Mouse (Mus musculus) erythroid progenitor cell, adult 5-6 weeks (primary cell): ENCODE measurements around the gene Grik4. TPM values are rescaled to one million over a fixed set of nuclear protein-coding genes. Genes with fewer than 3 reads are reported as not detected.

Experiments used
- ATAC-seq: replicated peaks from 2 replicates; pipeline ENCODE4 v1.8.0; 2016; ENCODE audit warnings: moderate number of reproducible peaks, mild to moderate bottlenecking, moderate TSS enrichment, inconsistent platforms; ENCODE audit not compliant: poor library complexity, low FRiP score, severe bottlenecking
- total RNA-seq, 2 experiments: library from RNA; stranded (forward) in 1 of 2; stranded (reverse) in 1 of 2; fragments of 150-400 nt in 1 of 2; fragments of 186-747, 209-891 nt in 1 of 2; gene quantifications; 2 replicates each; pipeline versions ENCODE4 v1.2.3 to v1.2.4; 2015 to 2017; ENCODE audit warnings: low replicate concordance in 2 of 2

The Grik4 gene
- total RNA-seq, 2 experiments from 2014 or later, result not detected

DNA sequence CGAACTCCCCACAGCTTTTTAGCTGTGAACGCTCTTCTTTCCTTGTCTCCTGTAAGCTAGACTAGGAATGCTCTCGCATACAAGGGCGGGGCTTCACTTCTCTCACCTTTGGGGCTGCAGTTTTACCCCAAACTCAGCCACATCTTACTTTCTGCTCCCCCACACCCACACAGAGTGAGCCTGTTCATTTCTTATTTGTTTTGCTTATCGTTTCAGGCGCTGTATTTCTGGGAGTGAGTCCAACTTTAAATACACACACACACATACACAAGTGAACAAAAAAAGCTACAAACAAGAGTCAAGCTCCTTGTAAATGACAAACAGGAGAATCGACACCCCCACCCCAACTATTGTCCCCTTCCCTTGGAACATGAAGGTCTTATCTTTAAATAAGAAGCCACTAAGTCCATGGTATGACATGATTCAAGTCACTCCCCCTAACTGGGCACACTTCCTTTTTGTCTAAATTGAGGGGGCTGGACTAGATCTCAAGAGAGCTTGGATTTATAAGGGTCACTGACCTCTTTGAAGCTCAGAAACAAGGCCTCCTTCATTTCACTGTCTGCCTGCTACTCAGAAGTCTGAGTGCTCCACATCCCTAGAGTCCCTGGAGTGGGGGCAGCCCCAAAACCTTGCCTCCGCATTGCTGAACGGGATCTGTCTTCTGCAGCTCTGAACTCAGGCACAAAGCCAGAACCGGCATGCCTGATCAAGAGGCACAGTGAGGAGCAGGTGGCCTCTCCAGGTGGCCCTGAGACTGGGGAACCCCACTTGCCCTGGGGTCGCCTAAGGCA lies 79.1 kb downstream of the Grik4 start:
- no peak for ATAC-seq

DNA sequence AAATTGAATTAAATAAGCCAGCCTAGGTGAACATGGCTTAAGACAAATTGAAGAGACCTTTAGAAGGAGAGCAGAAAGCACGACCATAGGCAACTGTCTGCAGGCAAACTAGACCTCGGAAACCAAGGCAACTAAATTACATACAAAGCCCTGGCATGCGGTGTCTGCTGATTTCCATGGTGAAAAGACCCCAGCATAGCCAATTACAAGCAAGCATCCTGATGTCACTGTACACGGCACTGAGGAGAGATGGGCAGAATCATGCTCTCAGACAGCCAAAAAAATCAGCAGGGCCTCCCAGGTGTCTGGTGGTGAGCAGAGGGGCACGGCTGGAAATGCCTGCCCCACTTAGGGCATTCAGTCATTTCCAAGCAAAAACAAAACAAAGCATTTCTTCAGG lies 80.9 kb downstream of the Grik4 start:
- ATAC-seq, result no peak

DNA sequence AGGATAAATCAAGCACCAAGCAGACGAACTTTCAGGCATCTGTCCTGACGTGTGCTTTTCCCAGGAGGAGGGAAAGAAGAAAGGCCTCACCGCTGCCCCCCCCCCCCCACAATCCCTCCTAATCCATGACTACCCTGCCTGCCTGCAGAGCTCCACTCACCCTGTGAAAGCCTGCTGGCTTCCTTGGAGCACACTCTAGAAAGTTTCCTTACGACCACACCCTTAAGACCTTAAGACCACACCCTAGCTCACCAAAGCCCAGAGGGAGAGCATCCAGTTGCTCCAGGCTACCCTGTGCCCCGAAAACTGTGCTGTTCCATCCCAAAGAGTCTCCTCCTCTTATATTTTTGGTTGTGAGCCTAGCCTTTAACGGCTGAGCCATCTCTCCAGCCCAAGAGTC lies 82.6 kb downstream of the Grik4 start:
- no peak for ATAC-seq

DNA sequence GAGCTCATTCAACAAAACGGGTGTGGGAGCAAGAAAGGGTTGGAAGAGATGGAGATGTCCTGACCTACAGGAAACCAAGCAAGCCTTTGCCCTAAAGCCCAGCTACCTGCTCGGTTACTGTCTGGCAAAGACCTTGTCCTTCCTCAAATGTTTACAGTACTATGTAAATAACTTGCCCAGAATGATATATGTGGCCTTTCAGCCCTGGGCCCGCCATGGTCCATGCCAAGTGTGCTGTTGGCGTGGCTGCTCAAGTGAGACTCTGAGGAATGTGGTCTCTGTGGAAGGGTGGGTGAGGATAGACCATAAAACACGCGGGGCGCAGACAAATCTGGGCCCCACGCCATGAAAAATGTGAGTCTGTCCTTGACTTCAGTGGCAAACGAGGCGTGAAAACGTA lies 83.1 kb downstream of the Grik4 start:
- no peak for ATAC-seq

DNA sequence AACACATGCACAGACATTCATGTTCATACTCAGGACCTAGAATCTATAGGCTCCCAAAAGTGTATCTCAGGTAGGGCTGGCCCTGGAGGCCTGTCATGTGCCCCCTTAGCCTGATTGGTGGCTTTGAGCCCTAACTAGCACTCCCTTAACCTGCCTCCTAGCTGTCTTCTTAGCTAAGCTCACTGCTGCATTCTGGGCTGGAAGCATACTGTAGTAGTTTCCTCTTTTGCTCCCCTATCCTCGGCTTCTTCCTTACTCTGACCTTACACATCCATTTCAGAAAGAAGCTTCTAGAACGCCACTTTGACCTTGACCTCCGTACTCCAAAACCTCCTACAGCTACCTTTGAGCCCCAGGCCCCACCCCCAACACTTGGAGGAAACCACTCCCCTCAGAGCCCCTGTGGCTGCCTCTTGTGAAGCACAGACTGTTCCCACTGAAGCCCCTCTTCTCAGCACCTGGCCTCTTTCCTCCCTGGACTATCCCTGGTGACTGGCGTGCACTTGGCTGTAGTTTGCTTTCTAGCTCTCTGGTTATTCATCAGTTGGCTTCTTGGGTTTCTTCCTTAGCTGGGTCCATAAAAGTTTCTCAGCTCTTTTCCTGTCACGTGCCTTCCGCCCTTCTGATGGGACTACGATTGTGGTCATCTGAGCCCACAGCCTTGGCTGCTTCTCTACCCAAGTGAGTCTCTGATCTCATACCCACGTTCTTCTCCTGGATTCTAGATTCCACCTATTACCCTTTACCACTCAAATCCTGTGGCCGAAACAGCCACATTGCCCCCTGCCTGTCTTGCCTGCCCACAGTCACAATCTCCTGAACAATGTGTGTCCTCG lies 84.1 kb downstream of the Grik4 start:
- no peak for ATAC-seq

DNA sequence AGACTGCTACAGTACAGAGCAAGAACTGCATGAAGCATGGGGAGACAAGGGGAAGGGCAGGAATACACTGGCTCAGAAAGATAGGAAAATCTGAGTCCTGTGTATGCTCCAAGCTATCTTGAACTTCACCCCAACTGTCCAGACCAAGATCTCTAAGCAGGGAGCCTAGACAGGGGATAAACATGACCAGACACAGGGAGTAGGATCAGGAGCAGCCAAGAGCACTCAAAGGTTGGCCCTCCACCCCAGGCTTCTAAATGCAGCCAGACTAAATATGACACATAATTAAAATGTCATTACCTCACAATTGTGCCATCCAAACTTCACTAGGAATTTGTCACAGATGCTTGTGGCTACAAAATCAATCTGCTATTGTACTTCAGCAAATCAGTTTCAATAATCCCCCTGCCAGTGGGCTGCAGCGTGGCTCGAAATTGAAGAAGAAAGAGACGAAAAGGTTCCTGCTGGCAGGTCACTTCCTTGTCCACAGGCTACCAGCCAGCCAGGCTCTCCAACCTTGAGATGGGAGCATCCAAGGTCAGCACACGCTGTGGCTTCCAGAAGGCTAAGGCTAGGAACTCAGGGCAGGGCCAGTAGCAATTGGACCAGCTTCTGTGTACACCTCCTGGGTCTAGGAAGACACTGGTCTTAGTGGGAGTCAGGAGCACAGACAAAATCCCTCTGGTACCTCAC lies 85.1 kb downstream of the Grik4 start:
- no peak for ATAC-seq

DNA sequence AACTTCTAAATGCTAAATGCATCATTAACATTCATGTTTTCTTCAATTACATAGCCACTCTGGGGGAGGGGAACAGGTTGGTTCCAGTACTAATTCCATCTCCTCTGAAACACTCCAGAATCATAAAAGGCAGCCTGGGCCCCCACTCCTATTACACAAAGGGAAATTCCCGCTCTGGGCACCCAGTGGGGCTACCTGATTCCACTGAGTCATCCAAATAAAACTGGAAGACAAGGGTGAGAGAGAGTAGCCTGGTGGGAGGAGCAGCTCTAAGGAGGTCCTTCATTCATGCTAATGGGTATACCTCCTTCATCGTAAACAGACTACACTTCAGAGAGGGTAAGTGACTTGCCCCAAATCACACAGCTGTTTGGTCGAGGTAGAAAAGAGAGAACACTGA lies 85.7 kb downstream of the Grik4 start:
- ATAC-seq, result no peak

DNA sequence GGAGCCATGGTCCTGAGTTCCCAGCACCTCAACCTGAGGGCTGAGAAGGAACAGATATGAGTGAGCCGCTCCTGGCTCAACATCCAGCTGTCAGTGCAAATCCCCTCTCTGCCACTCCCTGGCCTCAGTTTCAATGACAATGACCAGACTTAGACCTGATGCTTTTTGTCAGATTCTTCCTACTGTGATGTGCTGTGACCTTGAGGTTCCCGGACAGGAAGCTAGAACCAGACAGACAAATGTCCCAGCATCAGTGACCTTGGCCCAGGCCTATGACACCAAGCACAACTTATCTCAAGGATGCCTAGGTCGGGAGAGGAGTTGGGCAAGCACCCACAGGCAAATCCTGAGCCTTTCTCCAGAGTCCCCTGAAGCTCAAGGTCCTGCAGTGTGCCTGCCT lies 86.5 kb downstream of the Grik4 start:
- no peak for ATAC-seq

DNA sequence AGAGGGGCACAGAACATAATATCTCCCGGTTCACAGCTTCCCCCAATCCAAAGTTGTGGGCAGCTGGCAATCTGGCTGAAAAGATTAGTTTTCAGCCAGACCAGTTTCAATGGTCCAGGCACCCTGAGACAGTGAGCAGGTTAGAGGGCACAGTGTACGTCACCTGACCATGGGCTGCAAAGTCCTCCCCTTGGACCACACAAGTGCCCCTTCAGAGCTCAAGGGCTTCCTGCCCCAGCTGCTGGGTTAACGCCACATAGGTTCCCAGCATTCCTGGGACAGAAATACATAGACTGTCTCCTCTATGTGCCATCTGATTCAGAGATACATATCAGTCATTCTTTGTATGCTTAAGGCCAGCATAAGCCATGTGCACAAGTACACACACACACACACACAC lies 91.2 kb downstream of the Grik4 start:
- no peak for ATAC-seq

DNA sequence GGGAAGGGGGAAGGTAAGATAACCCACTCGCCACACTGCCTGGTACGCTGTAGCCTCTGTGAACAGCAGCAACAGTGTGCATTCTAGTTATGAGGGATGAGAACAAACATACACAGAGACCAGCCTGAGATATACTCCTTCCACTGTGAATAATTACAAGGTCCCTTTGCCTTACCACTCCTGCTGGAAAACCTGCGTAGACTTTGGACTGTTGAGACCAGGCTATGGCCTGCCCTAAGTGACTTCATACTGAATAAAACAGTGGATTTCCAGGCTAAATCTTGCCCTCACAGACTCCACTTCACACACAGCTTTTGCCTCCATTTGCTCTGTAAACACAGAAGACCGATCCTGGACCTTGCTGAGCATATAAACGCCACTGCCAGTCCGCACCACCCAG lies 94.2 kb downstream of the Grik4 start:
- ATAC-seq, result no peak

DNA sequence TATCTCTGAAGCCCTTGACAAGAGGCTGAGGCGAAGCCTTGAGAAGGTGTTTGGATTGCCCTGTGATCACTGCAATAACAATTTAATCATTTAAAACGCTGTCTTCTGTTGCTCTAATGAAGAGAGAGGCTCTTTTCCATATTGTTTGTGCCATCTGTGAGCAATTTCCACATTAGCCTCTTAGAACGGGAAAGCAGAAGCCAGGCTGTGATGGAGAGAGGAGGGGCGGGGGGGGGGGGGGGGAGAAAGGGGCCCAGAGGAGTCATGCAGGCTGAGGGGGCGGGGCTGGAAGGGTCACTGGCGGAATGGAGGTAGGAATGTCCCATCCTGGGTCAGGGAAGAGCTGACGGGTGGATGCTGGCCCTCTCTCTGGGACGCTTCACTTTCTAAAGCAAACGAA lies 96.2 kb downstream of the Grik4 start:
- no peak for ATAC-seq

DNA sequence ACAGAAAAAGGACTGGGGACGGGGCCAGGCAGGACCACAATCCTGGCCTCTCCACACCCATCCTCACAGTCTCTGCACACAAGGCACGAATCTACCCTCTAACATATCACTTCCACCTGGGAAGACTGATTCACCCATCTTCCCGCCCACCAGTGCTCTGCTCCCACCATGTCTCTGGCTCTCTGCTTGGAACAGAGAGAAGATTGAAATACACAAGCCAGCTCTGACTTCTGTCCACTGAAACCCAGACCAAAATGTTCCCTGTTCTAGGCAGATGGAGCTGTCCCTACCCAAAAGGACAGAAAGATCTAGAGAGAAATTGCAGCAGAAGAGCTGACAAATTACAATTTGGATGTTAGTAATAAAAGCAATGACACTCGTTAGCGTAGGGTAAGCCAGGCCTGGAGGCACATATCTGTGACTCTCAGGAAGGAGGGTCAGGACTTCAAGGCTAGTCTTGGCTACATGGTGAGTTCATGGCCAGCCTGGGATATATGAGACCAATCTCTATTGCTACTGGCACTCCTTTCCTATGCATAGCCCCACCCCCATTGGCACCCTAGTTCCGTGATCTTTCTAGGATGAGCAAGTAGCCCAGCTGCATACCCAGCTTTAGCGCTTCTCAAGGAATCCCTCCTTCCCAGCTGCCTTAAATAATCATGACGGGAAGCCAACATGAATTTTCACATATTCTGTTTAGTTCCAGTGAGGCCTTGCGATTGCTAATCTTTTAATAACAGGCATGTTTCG lies 97.4 kb downstream of the Grik4 start:
- no peak for ATAC-seq

DNA sequence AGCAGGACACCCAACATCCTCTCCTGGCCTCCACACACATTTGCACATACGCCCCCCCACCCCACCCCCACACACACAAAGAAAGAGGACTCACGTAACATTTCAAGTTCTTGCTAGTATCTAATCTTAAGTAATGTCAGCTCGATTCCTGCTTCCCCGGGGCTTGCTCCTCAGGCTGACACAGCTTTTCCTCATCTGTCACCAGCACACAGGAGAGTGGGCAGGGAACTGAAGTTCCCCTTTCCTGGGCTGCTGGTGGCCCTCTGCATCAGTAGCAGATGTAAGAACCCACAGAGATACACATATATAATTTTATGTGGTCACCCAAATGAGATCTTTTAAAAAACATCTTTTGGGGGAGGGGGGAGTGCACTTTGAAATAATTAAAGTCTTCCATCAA lies 98.2 kb downstream of the Grik4 start:
- ATAC-seq, result no peak

DNA sequence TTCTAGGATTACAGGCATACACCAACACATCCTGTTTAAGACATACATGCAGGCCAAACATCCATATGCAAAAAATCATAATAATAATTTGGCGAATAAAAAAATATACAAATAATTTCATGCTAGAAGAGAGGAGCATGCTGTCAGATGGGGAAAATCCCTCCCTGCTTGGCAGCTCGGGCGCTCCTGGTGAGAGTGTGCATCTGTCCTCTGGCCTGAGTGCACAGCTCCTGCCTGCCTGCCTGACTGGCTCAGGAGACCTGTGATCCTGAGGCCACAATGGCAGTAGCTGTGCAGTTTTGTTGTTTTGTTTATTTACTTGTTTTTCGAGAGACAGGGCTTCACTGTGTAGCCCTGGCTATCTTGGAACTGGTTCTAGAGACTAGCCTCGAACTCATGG lies 100.0 kb downstream of the Grik4 start:
- ATAC-seq, result no peak

DNA sequence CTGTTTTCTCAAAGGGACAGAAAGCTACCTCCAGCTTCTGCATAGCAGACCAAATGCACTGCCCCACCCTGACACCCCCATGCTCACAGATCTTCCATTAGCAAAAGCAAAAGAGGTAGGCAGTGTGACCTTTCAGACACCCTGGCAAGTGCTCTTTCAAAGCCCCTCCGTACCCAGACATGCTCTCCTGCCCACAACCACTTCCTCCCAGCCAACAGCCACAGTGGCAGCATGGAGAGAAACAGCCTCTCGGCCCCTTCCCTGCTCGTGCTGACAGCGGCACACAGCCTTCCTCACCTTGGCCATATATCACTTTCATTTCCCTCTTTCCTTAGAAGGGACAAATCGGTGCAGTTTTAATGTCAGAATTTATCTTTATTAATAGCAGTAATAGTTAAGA lies 106.0 kb downstream of the Grik4 start:
- no peak for ATAC-seq

DNA sequence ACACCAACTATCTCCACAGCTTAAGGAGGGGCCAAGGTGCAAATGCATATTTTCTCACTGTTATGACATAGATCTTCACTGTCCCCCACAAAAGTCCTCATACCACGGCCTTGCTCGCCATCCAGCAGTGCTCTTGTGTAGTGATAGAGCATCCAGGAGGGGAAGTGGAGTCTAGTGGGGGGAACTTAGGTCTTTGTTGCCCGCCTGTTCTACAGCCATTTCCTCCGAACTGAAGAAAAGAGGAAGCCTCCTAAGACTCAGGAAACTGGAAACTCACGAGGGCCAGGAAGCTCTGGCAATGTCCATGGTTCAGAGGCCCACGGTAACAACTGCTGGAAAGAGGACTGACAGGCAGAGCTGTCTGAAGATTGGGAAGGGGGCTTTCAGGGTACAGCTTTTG lies 106.8 kb downstream of the Grik4 start:
- no peak for ATAC-seq

DNA sequence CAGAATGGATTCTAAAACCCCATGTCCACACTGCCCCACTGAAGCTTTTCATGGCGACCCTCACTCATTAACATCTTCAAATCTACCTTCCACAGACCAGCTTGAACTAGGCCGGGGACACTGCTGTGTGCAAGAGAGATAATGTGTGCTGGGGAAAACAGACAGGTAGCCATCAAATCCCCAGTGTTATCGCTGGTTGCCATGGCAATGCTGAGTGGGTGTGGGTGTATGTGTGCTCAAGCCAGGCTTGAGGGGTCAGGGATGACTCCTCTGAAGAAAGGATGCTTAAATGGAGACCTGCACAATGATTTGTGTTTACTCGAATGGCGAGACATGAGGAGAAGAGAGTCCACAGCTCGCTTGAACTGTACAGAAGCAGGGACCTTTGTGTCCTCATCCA lies 112.7 kb downstream of the Grik4 start:
- ATAC-seq, result no peak

DNA sequence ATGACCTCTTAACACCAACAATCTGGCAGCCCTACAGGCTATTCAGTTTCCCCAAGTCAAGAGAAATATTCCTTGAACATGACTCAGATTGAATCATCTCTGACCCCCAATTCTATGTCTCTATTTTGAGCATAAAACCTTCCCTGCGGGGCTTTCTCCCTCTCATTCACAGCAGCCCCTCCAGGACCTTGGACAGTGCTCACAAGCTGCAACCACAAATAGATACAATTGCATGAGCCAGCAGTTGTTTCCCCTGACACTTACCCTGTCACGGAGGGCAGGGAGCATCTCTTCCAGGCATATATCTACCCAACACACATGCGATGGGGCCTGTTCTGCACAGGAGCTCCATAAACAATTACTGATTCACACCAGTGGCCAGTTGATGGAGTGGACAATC lies 125.0 kb downstream of the Grik4 start:
- ATAC-seq, result no peak

DNA sequence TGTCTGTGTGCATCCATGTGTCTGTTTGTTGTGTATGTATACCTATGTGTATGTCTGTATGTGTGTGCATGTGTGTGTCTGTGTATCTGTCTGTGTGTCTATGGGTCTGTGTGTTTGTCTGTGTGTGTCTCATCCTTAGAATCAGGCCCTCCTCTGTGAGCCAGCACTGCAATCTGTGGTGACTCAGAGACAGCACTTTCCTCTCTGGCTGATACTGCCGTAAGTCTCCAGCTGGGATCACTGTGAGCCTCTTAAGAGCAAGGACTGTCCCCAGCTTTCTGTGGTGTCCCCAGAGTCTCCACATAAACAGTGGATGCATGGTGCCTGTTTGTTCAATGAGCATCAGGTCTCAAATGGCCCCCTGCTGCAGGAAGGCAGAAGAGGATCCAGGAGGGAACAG lies 127.5 kb downstream of the Grik4 start:
- ATAC-seq, result no peak

DNA sequence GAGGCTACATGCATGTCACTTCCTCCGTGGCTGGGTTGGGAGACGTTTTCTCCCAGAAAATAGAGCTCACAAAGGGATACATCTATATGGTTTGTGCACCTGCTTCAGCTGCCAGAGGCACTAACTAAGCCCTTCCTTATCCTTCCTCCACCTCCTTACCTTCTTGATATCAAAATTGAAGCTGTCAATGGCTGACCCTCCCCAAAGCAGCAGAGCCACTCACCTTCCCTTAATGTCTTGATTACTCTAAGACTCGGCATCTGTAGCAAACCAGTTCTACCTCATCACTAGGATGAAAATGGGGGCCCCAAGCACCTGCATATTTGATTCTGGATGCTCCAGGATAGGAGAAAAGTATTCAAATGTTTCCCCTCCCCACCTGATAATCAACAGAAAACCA lies 135.1 kb downstream of the Grik4 start:
- ATAC-seq, result no peak
